Mouse (Mus musculus): Measurements from ENCODE around the gene Gm20834.
"Not testable (repeated sequence)": the region's sequence is repeated elsewhere in the genome, so short reads cannot be mapped to it uniquely, and the experiment has no call there.

The Gm20834 gene

GRCm38 (mm10) chrY:10324489-10324888, at the start of gene Gm20834:
TSS of gene Gm20834 (minus strand) at chrY:10324589.
- not testable (repeated sequence) for DNase-seq
